Mouse (Mus musculus): ENCODE data around the gene Nup153. TPM values are rescaled to one million over a fixed set of nuclear protein-coding genes. Genes with fewer than 3 reads are reported as not detected.

Nup153 gene
- polyA plus RNA-seq, 1 experiment from 2014 or later, result 39.3 TPM

GRCm38 (mm10) chr13:46654566-46654965, 73.2 kb downstream of the Nup153 start:
- no peaks in the 10 kb centered on the region for H3K4me1 ChIP-seq
- H3K27ac ChIP-seq, result no peak overlapping the region
- 85% methylated on average over 5 of the region's 5 CpGs for WGBS
- H3K36me3 ChIP-seq, result no peaks in the 10 kb centered on the region
- H3K4me3 ChIP-seq, result no peak overlapping the region
- no peak overlapping the region for H3K9ac ChIP-seq
- ATAC-seq (ENCODE audit: low FRiP score, low read depth), result no peak
- no peaks in the 10 kb centered on the region for H3K27me3 ChIP-seq (replicated peaks)
- no peaks in the 10 kb centered on the region for H3K9me3 ChIP-seq
- no peak overlapping the region for H3K4me2 ChIP-seq (replicated peaks)

- no peaks in the 10 kb centered on the region for H3K4me1 ChIP-seq
- ATAC-seq (ENCODE audit: low FRiP score, low read depth), result no peak
- H3K27me3 ChIP-seq (replicated peaks), result no peaks in the 10 kb centered on the region
- H3K9me3 ChIP-seq, result no peaks in the 10 kb centered on the region
- no peak overlapping the region for H3K4me2 ChIP-seq (replicated peaks)
- no peak overlapping the region for H3K27ac ChIP-seq
- no peak overlapping the region for H3K4me3 ChIP-seq
- H3K36me3 ChIP-seq, result no peaks in the 10 kb centered on the region
- WGBS, result 39% methylated on average over 4 of the region's 4 CpGs
- no peak overlapping the region for H3K9ac ChIP-seq
Measured at GRCm38 (mm10) chr13:46653671-46654070, 74.1 kb downstream of the Nup153 start.

- Histone ChIP-seq H3K9me3 (no peaks in the 10 kb centered on the region), H3K27me3 (replicated peaks) (no peaks in the 10 kb centered on the region), H3K4me1 (no peaks in the 10 kb centered on the region), H3K4me3 (no peak overlapping the region), H3K9ac (no peak overlapping the region), H3K27ac (no peak overlapping the region), H3K4me2 (replicated peaks) (no peak overlapping the region), H3K36me3 (no peaks in the 10 kb centered on the region)
- 90% methylated on average over 7 of the region's 7 CpGs for WGBS
- ATAC-seq (ENCODE audit: low FRiP score, low read depth), result no peak
Measured at GRCm38 (mm10) chr13:46652671-46653070, 75.1 kb downstream of the Nup153 start.

- Histone ChIP-seq H3K4me2 (replicated peaks) (no peak overlapping the region), H3K9ac (no peak overlapping the region), H3K27ac (no peak overlapping the region), H3K4me1 (no peaks in the 10 kb centered on the region), H3K9me3 (no peaks in the 10 kb centered on the region), H3K27me3 (replicated peaks) (no peaks in the 10 kb centered on the region), H3K36me3 (no peaks in the 10 kb centered on the region), H3K4me3 (no peak overlapping the region)
- 92% methylated on average over 7 of the region's 7 CpGs for WGBS
- ATAC-seq (ENCODE audit: low FRiP score, low read depth), result no peak
Measured at GRCm38 (mm10) chr13:46651853-46652252, 75.9 kb downstream of the Nup153 start.

GRCm38 (mm10) chr13:46645476-46645875, 82.3 kb downstream of the Nup153 start:
- 42% methylated on average over 6 of the region's 6 CpGs for WGBS
- H3K27me3 ChIP-seq (replicated peaks), result no peaks in the 10 kb centered on the region
- peaks cover 8% of the 10 kb centered on the region for H3K9me3 ChIP-seq
- no peak overlapping the region for H3K4me3 ChIP-seq
- no peaks in the 10 kb centered on the region for H3K36me3 ChIP-seq
- H3K4me2 ChIP-seq (replicated peaks), result no peak overlapping the region
- no peak for ATAC-seq (ENCODE audit: low FRiP score, low read depth)
- no peak overlapping the region for H3K9ac ChIP-seq
- no peaks in the 10 kb centered on the region for H3K4me1 ChIP-seq
- H3K27ac ChIP-seq, result no peak overlapping the region

GRCm38 (mm10) chr13:46644175-46644574, 83.6 kb downstream of the Nup153 start:
- no peak for ATAC-seq (ENCODE audit: low FRiP score, low read depth)
- WGBS, result 88% methylated on average over 6 of the region's 6 CpGs
- no peaks in the 10 kb centered on the region for H3K27me3 ChIP-seq (replicated peaks)
- H3K9ac ChIP-seq, result no peak overlapping the region
- H3K4me2 ChIP-seq (replicated peaks), result no peak overlapping the region
- peaks cover 8% of the 10 kb centered on the region for H3K9me3 ChIP-seq
- no peaks in the 10 kb centered on the region for H3K36me3 ChIP-seq
- H3K4me1 ChIP-seq, result no peaks in the 10 kb centered on the region
- no peak overlapping the region for H3K27ac ChIP-seq
- H3K4me3 ChIP-seq, result no peak overlapping the region

- WGBS, result 86% methylated on average over 4 of the region's 4 CpGs
- peaks cover 8% of the 10 kb centered on the region for H3K9me3 ChIP-seq
- H3K4me2 ChIP-seq (replicated peaks), result no peak overlapping the region
- H3K27me3 ChIP-seq (replicated peaks), result no peaks in the 10 kb centered on the region
- no peak overlapping the region for H3K27ac ChIP-seq
- ATAC-seq (ENCODE audit: low FRiP score, low read depth), result no peak
- no peak overlapping the region for H3K4me3 ChIP-seq
- no peaks in the 10 kb centered on the region; the same call in 1 of the 2 replicates for H3K36me3 ChIP-seq
- H3K9ac ChIP-seq, result no peak overlapping the region
- no peaks in the 10 kb centered on the region for H3K4me1 ChIP-seq
Measured at GRCm38 (mm10) chr13:46642318-46642717, 85.4 kb downstream of the Nup153 start.

- Histone ChIP-seq H3K4me3 (no peak overlapping the region), H3K4me2 (replicated peaks) (no peak overlapping the region), H3K9ac (no peak overlapping the region), H3K9me3 (peaks cover 8% of the 10 kb centered on the region), H3K27me3 (replicated peaks) (no peaks in the 10 kb centered on the region), H3K4me1 (no peaks in the 10 kb centered on the region), H3K27ac (no peak overlapping the region), H3K36me3 (no peaks in the 10 kb centered on the region; the same call in none of the 2 replicates)
- 93% methylated on average over 10 of the region's 10 CpGs for WGBS
- no peak for ATAC-seq (ENCODE audit: low FRiP score, low read depth)
Measured at GRCm38 (mm10) chr13:46640608-46641468, 86.9 kb downstream of the Nup153 start.

GRCm38 (mm10) chr13:46634133-46634488, 93.6 kb downstream of the Nup153 start:
- no peaks in the 10 kb centered on the region for H3K27me3 ChIP-seq (replicated peaks)
- peak overlapping the region; percentile 34; the same call in 1 of the 2 replicates for H3K27ac ChIP-seq
- H3K4me1 ChIP-seq, result peaks cover 16% of the 10 kb centered on the region
- WGBS, result 34% methylated on average over 6 of the region's 6 CpGs
- H3K4me3 ChIP-seq, result no peak overlapping the region
- no peak overlapping the region for H3K9ac ChIP-seq
- peak; percentile 84 for ATAC-seq (ENCODE audit: low FRiP score, low read depth)
- no peaks in the 10 kb centered on the region; the same call in none of the 2 replicates for H3K36me3 ChIP-seq
- H3K4me2 ChIP-seq (replicated peaks), result peak overlapping the region; percentile 54
- no peaks in the 10 kb centered on the region for H3K9me3 ChIP-seq

- H3K9me3 ChIP-seq, result no peaks in the 10 kb centered on the region
- no peak overlapping the region for H3K9ac ChIP-seq
- WGBS, result 33% methylated on average over 18 of the region's 18 CpGs
- peak overlapping the region; percentile 7; the same call in 1 of the 2 replicates for H3K4me3 ChIP-seq
- ATAC-seq (ENCODE audit: low FRiP score, low read depth), result peak; percentile 88
- peak overlapping the region; percentile 54 for H3K4me2 ChIP-seq (replicated peaks)
- H3K27ac ChIP-seq, result peak overlapping the region; percentile 34
- H3K27me3 ChIP-seq (replicated peaks), result no peaks in the 10 kb centered on the region
- no peaks in the 10 kb centered on the region; the same call in none of the 2 replicates for H3K36me3 ChIP-seq
- peaks cover 16% of the 10 kb centered on the region for H3K4me1 ChIP-seq
Measured at GRCm38 (mm10) chr13:46633320-46634132, 94.2 kb downstream of the Nup153 start.

- no peak overlapping the region for H3K4me2 ChIP-seq (replicated peaks)
- ATAC-seq (ENCODE audit: low FRiP score, low read depth), result no peak
- WGBS, result 71% methylated on average over 4 of the region's 4 CpGs
- H3K36me3 ChIP-seq, result no peaks in the 10 kb centered on the region; the same call in none of the 2 replicates
- no peak overlapping the region for H3K9ac ChIP-seq
- H3K9me3 ChIP-seq, result no peaks in the 10 kb centered on the region
- no peaks in the 10 kb centered on the region for H3K27me3 ChIP-seq (replicated peaks)
- H3K4me1 ChIP-seq, result peaks cover 16% of the 10 kb centered on the region
- no peak overlapping the region for H3K27ac ChIP-seq
- no peak overlapping the region for H3K4me3 ChIP-seq
Measured at GRCm38 (mm10) chr13:46632796-46633195, 94.9 kb downstream of the Nup153 start.
